Mouse (Mus musculus): Measurements from ENCODE around the gene Spem2. TPM values are rescaled to one million over a fixed set of nuclear protein-coding genes. Genes with fewer than 3 reads are reported as not detected.

The Spem2 gene
- polyA plus RNA-seq, 1 experiment = not detected

DNA sequence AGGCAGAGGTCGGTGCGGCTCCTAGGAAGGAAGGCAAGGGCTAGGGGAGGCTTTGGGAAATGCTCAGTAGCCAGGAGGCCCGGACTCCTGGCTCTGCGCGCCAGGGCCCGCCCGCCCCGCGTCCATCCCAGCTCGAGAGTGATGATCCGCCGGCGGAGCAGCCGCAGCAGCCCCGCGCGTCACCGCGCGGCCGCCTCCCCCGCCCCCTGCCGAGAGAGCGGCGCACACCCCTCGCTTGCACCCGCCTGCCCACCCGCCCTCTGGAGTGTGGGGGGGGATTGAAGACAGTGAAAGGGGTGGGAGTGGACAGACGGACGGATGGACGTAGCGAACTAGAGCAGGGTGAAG lies 19.3 kb upstream of the Spem2 start, which contains the start of gene Nlgn2:
Nlgn2 (minus strand) TSS at position 181 of the 348 bp plus-strand sequence.
- H3K36me3 ChIP-seq (ENCODE audit: control insufficient read depth, insufficient read depth, low read length, poor library complexity, severe bottlenecking) = no peaks in the 10 kb centered on the region
- H3K9me3 ChIP-seq (replicated peaks; ENCODE audit: control insufficient read depth, insufficient read depth, low read length, poor library complexity, severe bottlenecking) = no peaks in the 10 kb centered on the region
- H3K4me3 ChIP-seq (ENCODE audit: low read depth, low read length) = peak within 1 kb of the TSS; percentile 96
- peak within 1 kb of the TSS; percentile 49 for H3K27ac ChIP-seq (ENCODE audit: insufficient read depth, low read length)
- H3K9ac ChIP-seq (ENCODE audit: low read depth, poor library complexity, severe bottlenecking) = peak within 1 kb of the TSS; percentile 94
- TF ChIP-seq POLR2A (IDR thresholded peaks at IDR 0.05; ENCODE audit: insufficient read depth, low read length) = no peak
- TF ChIP-seq EP300 (IDR thresholded peaks at IDR 0.05; ENCODE audit: insufficient read depth, low read depth, low read length) = no peak
- TF ChIP-seq CTCF (IDR thresholded peaks at IDR 0.05; ENCODE audit: low read depth, low read length) = no peak
- no peaks in the 10 kb centered on the region for H3K4me1 ChIP-seq (ENCODE audit: control insufficient read depth, insufficient read depth, low read length)
- no peaks in the 10 kb centered on the region for H3K27me3 ChIP-seq (ENCODE audit: control insufficient read depth, insufficient read depth, low read length, poor library complexity, severe bottlenecking)

DNA sequence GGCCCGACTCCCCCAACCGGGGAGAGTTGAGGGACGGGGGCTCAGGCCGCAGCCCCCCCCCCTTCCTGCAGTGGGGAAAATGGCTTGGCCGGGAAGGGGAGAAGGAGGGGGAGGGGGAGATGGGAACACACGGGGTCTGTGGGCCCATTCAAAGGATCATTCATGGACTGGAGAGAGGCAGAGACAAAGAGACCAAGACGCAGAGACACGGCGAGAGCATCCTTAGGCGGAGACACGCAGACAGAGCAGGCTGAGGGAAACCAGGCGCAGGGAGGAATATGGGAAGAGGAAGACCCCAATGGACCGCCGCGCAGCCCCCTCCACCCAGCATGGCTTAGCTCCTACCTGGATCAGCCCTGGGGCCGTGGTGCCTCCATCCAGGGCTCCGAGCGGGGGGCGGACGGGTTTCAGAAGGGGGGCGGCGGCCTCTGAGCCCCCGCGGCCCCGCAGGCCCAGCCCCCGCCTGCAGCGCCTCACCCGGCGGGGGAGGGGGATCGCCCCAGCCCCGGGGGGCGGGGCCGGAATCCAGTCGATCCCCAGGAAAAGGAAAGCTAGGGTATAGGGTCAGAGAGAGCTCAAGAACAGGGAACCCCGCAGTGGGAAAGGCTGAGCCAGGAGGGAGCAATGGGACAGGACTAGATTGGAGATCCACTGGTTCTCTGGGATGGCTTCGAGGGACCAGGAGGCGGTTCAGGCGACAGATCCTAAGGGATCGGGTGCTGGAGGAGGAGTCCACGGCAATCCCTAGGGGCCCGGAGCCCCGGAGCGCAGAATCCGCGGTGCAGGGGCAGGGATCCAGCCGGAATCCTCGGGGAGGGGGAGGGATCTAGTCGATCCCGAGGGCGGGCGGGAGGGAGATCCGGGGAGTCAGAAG lies 18.7 kb upstream of the Spem2 start:
- no peak overlapping the region for H3K27ac ChIP-seq (ENCODE audit: insufficient read depth, low read length)
- H3K4me3 ChIP-seq (ENCODE audit: low read depth, low read length) = peak overlapping the region; percentile 79
- TF ChIP-seq EP300 (IDR thresholded peaks at IDR 0.05; ENCODE audit: insufficient read depth, low read depth, low read length) = no peak
- TF ChIP-seq POLR2A (IDR thresholded peaks at IDR 0.05; ENCODE audit: insufficient read depth, low read length) = no peak
- no peak for TF ChIP-seq CTCF (IDR thresholded peaks at IDR 0.05; ENCODE audit: low read depth, low read length)
- no peaks in the 10 kb centered on the region for H3K36me3 ChIP-seq (ENCODE audit: control insufficient read depth, insufficient read depth, low read length, poor library complexity, severe bottlenecking)
- no peaks in the 10 kb centered on the region for H3K27me3 ChIP-seq (ENCODE audit: control insufficient read depth, insufficient read depth, low read length, poor library complexity, severe bottlenecking)
- no peaks in the 10 kb centered on the region for H3K9me3 ChIP-seq (replicated peaks; ENCODE audit: control insufficient read depth, insufficient read depth, low read length, poor library complexity, severe bottlenecking)
- peak overlapping the region; percentile 94 for H3K9ac ChIP-seq (ENCODE audit: low read depth, poor library complexity, severe bottlenecking)
- H3K4me1 ChIP-seq (ENCODE audit: control insufficient read depth, insufficient read depth, low read length) = no peaks in the 10 kb centered on the region

DNA sequence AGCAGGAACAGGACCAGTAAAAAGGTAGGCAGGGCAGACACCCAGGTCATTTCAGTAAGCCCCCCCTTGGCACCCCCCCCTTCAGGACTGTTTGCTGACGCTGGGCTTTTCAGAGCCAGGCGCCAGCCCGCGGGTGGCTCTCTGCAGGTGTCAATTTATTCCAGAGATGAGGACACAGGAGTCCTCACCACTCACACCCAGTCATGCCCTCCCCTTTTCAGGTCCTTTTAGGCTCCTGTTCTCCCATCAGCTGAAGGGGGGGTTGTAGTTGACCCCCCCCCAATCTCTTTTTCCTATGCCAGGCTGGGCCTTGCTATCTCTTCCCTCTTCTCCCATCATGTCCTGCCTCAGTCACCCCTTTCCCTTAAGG lies 17.7 kb upstream of the Spem2 start:
- Histone ChIP-seq H3K9me3 (replicated peaks; ENCODE audit: control insufficient read depth, insufficient read depth, low read length, poor library complexity, severe bottlenecking) (no peaks in the 10 kb centered on the region), H3K4me3 (ENCODE audit: low read depth, low read length) (no peak overlapping the region), H3K27me3 (ENCODE audit: control insufficient read depth, insufficient read depth, low read length, poor library complexity, severe bottlenecking) (no peaks in the 10 kb centered on the region), H3K27ac (ENCODE audit: insufficient read depth, low read length) (no peak overlapping the region), H3K9ac (ENCODE audit: low read depth, poor library complexity, severe bottlenecking) (no peak overlapping the region), H3K36me3 (ENCODE audit: control insufficient read depth, insufficient read depth, low read length, poor library complexity, severe bottlenecking) (no peaks in the 10 kb centered on the region), H3K4me1 (ENCODE audit: control insufficient read depth, insufficient read depth, low read length) (no peaks in the 10 kb centered on the region)
- TF ChIP-seq EP300 (IDR thresholded peaks at IDR 0.05; ENCODE audit: insufficient read depth, low read depth, low read length) (no peak), CTCF (IDR thresholded peaks at IDR 0.05; ENCODE audit: low read depth, low read length) (no peak), POLR2A (IDR thresholded peaks at IDR 0.05; ENCODE audit: insufficient read depth, low read length) (no peak)

DNA sequence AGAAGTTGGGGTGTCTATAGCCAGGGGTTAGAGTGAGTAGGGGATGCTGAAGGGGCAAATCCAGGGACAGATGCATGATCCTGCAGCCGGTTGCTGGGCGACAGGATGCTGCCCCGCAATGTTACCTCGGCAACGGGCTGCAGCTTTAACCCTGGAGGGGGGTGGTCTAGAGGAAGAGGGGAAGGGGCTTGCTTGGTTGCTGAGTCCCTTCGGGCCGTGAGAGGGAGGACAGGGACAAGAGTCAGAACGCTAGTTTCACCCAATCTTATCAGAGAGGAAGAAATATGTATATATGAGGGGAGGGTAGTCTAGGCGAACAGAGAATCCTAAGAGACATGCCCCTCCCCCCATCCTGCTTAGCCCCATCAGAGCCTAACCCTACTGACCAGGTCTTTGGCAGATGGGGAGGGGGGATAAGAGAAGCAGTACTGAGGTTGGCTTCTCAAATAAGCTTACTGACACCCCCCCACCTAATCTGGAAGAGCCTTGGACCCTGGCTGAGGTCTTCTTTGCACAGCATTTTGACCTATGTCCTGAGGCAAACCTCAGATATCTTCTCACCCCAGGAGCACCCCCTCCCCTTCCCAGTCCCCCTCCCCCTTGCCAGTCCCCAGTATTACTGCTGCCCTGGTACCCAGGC lies 17.2 kb upstream of the Spem2 start:
- no peak overlapping the region for H3K27ac ChIP-seq (ENCODE audit: insufficient read depth, low read length)
- H3K9ac ChIP-seq (ENCODE audit: low read depth, poor library complexity, severe bottlenecking) = no peak overlapping the region
- H3K27me3 ChIP-seq (ENCODE audit: control insufficient read depth, insufficient read depth, low read length, poor library complexity, severe bottlenecking) = no peaks in the 10 kb centered on the region
- H3K4me1 ChIP-seq (ENCODE audit: control insufficient read depth, insufficient read depth, low read length) = no peaks in the 10 kb centered on the region
- no peaks in the 10 kb centered on the region for H3K9me3 ChIP-seq (replicated peaks; ENCODE audit: control insufficient read depth, insufficient read depth, low read length, poor library complexity, severe bottlenecking)
- no peak overlapping the region for H3K4me3 ChIP-seq (ENCODE audit: low read depth, low read length)
- TF ChIP-seq CTCF (IDR thresholded peaks at IDR 0.05; ENCODE audit: low read depth, low read length) (no peak), EP300 (IDR thresholded peaks at IDR 0.05; ENCODE audit: insufficient read depth, low read depth, low read length) (no peak), POLR2A (IDR thresholded peaks at IDR 0.05; ENCODE audit: insufficient read depth, low read length) (no peak)
- H3K36me3 ChIP-seq (ENCODE audit: control insufficient read depth, insufficient read depth, low read length, poor library complexity, severe bottlenecking) = no peaks in the 10 kb centered on the region

DNA sequence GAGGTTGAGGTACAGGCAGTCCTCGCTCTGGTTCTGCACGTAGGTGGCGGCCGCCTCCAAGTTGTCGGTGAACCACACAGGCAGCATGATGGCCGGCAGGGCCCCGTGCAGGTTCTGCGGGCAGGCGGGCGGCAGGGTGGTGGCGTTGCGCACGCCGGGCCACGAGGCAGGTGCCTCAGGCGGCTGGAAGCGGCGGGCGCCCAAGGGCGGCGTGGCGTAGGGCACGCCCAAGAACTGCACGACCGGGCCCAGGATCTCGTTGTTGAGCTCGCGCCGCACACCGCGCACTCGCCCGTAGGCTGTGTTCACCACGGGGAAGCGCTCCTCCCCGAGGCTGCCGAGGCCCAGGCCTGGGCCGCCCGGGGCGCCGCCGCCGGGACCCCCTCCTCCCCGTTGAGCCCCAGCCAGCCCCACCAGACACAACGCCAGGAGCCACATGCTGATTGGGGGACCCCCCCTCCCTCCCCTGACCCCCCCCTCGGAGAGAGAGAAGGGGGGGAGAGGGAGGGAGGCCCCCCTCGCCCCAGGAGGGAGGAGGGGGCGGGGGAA lies 15.8 kb upstream of the Spem2 start:
- Histone ChIP-seq H3K9ac (ENCODE audit: low read depth, poor library complexity, severe bottlenecking) (peak overlapping the region; percentile 19), H3K4me1 (ENCODE audit: control insufficient read depth, insufficient read depth, low read length) (peaks cover 3% of the 10 kb centered on the region), H3K36me3 (ENCODE audit: control insufficient read depth, insufficient read depth, low read length, poor library complexity, severe bottlenecking) (no peaks in the 10 kb centered on the region), H3K4me3 (ENCODE audit: low read depth, low read length) (peak overlapping the region; percentile 54), H3K27me3 (ENCODE audit: control insufficient read depth, insufficient read depth, low read length, poor library complexity, severe bottlenecking) (no peaks in the 10 kb centered on the region), H3K9me3 (replicated peaks; ENCODE audit: control insufficient read depth, insufficient read depth, low read length, poor library complexity, severe bottlenecking) (no peaks in the 10 kb centered on the region), H3K27ac (ENCODE audit: insufficient read depth, low read length) (no peak overlapping the region)
- TF ChIP-seq POLR2A (IDR thresholded peaks at IDR 0.05; ENCODE audit: insufficient read depth, low read length) = no peak
- no peak for TF ChIP-seq EP300 (IDR thresholded peaks at IDR 0.05; ENCODE audit: insufficient read depth, low read depth, low read length)
- TF ChIP-seq CTCF (IDR thresholded peaks at IDR 0.05; ENCODE audit: low read depth, low read length) = no peak
